ENCODE assay signal across 13 mouse cellular contexts in the genomic region with DNA sequence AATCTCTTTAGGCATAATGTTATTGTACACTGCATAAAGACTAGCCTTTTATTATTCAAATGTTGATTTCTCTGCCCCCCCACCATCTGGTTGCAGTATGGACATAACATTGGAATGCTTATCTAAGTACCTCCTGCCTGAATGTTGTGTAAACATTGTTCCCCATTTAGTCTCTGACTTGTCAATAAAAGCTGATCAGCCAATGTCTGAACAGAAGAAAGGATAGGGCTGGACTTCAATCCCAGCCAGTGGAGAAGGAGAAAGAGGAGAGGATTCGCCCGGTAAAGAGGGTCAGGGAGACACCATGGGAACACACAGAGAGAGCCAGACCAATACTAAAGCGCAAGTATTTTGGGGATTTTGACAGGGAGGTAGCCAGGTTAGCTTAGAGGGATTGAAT. TPM values are rescaled to one million over a fixed set of nuclear protein-coding genes. Genes with fewer than 3 reads are reported as not detected.
"Had no signal": no experiment of that assay in that cellular context is flagged by ENCODE, and none has a peak within 500 bp of the region (broad histone marks: within the 10 kb centered on the region; RNA-seq: fewer than 3 reads in every experiment).

No protein-coding gene starts in this region.

- ATAC-seq: intestine, embryonic 16.5 days; lung, postnatal 0 days had no signal

- H3K36me3 ChIP-seq: kidney, embryonic 15.5 days; limb, embryonic 15.5 days had no signal

- H3K9ac ChIP-seq: kidney, embryonic 15.5 days; limb, embryonic 15.5 days had no signal

- H3K4me3 ChIP-seq: kidney, embryonic 15.5 days; limb, embryonic 15.5 days; myocyte had no signal

- H3K9me3 ChIP-seq: kidney, embryonic 15.5 days; limb, embryonic 15.5 days had no signal

- H3K4me1 ChIP-seq: limb, embryonic 15.5 days had no signal

- H3K27ac ChIP-seq: kidney, embryonic 15.5 days; limb, embryonic 15.5 days had no signal

- DNase-seq: kidney, adult 2 months; kidney, postnatal 14 days; layer of hippocampus, postnatal 36 days; lung, adult 18-20 months; lung, postnatal 4 days; spleen, adult 18-20 months; thymus, postnatal 36 days had no signal

- H3K4me2 ChIP-seq: kidney, embryonic 15.5 days; limb, embryonic 15.5 days had no signal

- H3K27me3 ChIP-seq: kidney, embryonic 15.5 days; limb, embryonic 15.5 days had no signal

RNA-seq across cellular contexts. Expression of a gene that starts 60.0 kb away (rescaled TPM):
- total RNA-seq: neutrophil, adult 5-6 weeks had no signal
